Mouse (Mus musculus) heart, embryonic 13.5 days (tissue): ENCODE measurements around the gene Sfxn5. TPM values are rescaled to one million over a fixed set of nuclear protein-coding genes. Genes with fewer than 3 reads are reported as not detected.

Experiments
- ATAC-seq: fragments of 200-750 bp; cut with Nextera tagmentation; 2 replicates; pipeline ENCODE4 v1.8.0; 2017; ENCODE audit warnings: moderate TSS enrichment; ENCODE audit not compliant: insufficient number of reproducible peaks, low FRiP score, low TSS enrichment; ENCODE audit errors: extremely low read depth
- H3K27ac ChIP-seq: fragments of 300-500 bp; sonication (generic); replicated peaks from 2 replicates; pipeline ENCODE4 v1.5.1; 2015; ENCODE audit warnings: moderate library complexity, mild to moderate bottlenecking, inconsistent platforms
- H3K27me3 ChIP-seq: fragments of 300-500 bp; sonication (generic); replicated peaks from 2 replicates; pipeline ENCODE4 v1.6.1; 2015; ENCODE audit warnings: mild to moderate bottlenecking, inconsistent platforms
- H3K36me3 ChIP-seq: fragments of 300-500 bp; sonication (generic); 2 replicates; pipeline ENCODE4 v1.6.1; 2015; ENCODE audit warnings: mild to moderate bottlenecking, inconsistent platforms
- H3K4me1 ChIP-seq: fragments of 300-500 bp; sonication (generic); 2 replicates; pipeline ENCODE4 v1.6.1; 2015; ENCODE audit warnings: inconsistent platforms
- H3K4me2 ChIP-seq: fragments of 300-500 bp; sonication (generic); 2 replicates; pipeline ENCODE4 v1.6.1; 2015; ENCODE audit warnings: inconsistent platforms, mild to moderate bottlenecking, moderate library complexity
- H3K4me3 ChIP-seq: fragments of 300-500 bp; sonication (generic); 2 replicates; pipeline ENCODE4 v1.5.1; 2015; ENCODE audit warnings: moderate library complexity, mild to moderate bottlenecking, inconsistent platforms
- H3K9ac ChIP-seq: fragments of 300-500 bp; sonication (generic); 2 replicates; pipeline ENCODE4 v1.6.1; 2015; ENCODE audit warnings: inconsistent platforms, mild to moderate bottlenecking, moderate library complexity
- H3K9me3 ChIP-seq: fragments of 300-500 bp; sonication (generic); 2 replicates; pipeline ENCODE4 v1.6.1; 2016; ENCODE audit warnings: inconsistent platforms
- WGBS: fragments of 180-500 bp; shearing (Covaris S2); methylation state at CpG from one replicate; pipeline ENCODE4 v1.1.7; 2015; ENCODE audit warnings: mixed read lengths; 5-methylcytosine and 5-hydroxymethylcytosine counted together
- polyA plus RNA-seq: library from polyadenylated mRNA; unstranded; fragments of >200 nt; fragmentation: Nextera tagmentation; extraction: Ambion mirVana; gene quantifications from 2 replicates; pipeline ENCODE4 v1.2.1, GENCODE M21; 2015

Gene Sfxn5
- polyA plus RNA-seq, 1 experiment from 2014 or later = 3.3 TPM

DNA sequence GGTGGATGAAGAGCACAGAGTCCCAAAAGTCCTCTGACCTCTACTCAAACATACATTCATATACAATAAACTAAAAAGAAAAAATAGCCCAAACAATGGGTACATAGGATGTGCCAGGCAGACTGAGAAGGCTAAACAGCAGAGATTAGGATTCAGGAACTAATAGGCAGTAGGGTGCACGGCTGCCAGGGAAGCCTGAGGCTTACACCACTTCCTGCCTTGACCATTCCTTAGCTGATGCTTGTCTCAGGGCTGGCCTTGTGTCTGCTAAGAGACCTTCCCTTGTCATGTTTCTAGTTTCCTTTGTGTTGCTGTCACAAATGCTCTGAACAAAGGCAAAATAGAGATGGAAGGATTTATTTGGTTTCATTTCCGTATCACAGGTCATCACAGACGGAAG, 26.8 kb downstream of the Sfxn5 start:
- ATAC-seq = no peak
- Histone ChIP-seq H3K4me2 (no peak overlapping the region), H3K27me3 (no peaks in the 10 kb centered on the region), H3K36me3 (no peaks in the 10 kb centered on the region), H3K4me1 (peaks cover 10% of the 10 kb centered on the region), H3K9me3 (no peaks in the 10 kb centered on the region), H3K4me3 (no peak overlapping the region), H3K27ac (no peak overlapping the region), H3K9ac (no peak overlapping the region)
- whole genome bisulfite sequencing = 73% methylated on average over 3 of the region's 3 CpGs

- Histone ChIP-seq H3K9me3 (no peaks in the 10 kb centered on the region), H3K4me1 (peaks cover 10% of the 10 kb centered on the region), H3K27me3 (no peaks in the 10 kb centered on the region), H3K4me2 (no peak overlapping the region), H3K27ac (no peak overlapping the region), H3K36me3 (no peaks in the 10 kb centered on the region), H3K9ac (no peak overlapping the region), H3K4me3 (no peak overlapping the region)
- no peak for ATAC-seq
These were observed 27.4 kb downstream of the Sfxn5 start for GRCm38 (mm10) chr6:85305826-85306225.

- no peak for ATAC-seq
- Histone ChIP-seq H3K4me2 (no peak overlapping the region), H3K4me1 (peaks cover 10% of the 10 kb centered on the region), H3K9me3 (no peaks in the 10 kb centered on the region), H3K27me3 (no peaks in the 10 kb centered on the region), H3K36me3 (no peaks in the 10 kb centered on the region), H3K4me3 (no peak overlapping the region), H3K9ac (no peak overlapping the region), H3K27ac (no peak overlapping the region)
- 70% methylated on average over 5 of the region's 5 CpGs for WGBS
These were observed 28.3 kb downstream of the Sfxn5 start for GRCm38 (mm10) chr6:85304966-85305365.

DNA sequence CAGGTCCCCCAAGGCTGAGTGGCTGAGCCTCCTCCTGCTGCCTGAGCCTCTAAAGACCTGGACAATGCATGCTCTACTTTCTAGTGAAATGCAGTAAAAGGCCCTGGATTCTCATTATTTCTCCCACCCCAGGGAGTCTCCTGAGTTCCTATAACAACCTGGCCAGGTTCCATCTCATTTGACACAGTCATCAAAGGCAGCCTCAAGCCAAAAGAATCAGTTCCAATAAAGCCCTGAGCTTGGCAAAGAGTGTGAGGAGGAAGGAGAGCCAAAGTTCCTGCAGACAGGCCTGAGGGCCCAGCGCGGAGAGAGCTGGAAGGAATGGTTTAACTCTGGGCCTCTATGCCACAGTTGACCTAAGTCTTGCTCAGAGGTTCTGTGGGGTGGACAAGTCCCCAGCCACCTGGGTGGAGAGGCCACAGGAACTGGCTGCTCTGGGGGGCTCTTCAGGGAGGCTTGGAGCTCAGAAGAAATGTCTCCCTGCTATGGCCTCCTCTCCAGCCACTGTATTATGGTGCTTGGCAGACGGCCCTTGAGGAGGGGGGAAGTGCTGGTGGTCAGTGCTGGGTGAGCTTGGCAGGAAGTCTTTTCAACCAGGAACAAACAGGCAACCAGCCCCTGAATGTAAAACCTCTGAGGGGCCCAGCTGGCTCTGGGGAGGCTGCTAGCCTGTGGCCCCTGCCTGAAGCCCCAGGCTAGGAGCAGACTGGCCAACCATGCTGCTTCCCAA, 30.7 kb downstream of the Sfxn5 start:
- Histone ChIP-seq H3K27ac (peak overlapping the region; percentile 29; the same call in 1 of the 2 replicates), H3K4me1 (peaks cover 10% of the 10 kb centered on the region), H3K36me3 (no peaks in the 10 kb centered on the region), H3K4me3 (no peak overlapping the region), H3K4me2 (no peak overlapping the region), H3K27me3 (no peaks in the 10 kb centered on the region), H3K9ac (no peak overlapping the region), H3K9me3 (peaks cover 5% of the 10 kb centered on the region; the same call in 1 of the 2 replicates)
- WGBS = 59% methylated on average over 3 of the region's 3 CpGs
- no peak for ATAC-seq

DNA sequence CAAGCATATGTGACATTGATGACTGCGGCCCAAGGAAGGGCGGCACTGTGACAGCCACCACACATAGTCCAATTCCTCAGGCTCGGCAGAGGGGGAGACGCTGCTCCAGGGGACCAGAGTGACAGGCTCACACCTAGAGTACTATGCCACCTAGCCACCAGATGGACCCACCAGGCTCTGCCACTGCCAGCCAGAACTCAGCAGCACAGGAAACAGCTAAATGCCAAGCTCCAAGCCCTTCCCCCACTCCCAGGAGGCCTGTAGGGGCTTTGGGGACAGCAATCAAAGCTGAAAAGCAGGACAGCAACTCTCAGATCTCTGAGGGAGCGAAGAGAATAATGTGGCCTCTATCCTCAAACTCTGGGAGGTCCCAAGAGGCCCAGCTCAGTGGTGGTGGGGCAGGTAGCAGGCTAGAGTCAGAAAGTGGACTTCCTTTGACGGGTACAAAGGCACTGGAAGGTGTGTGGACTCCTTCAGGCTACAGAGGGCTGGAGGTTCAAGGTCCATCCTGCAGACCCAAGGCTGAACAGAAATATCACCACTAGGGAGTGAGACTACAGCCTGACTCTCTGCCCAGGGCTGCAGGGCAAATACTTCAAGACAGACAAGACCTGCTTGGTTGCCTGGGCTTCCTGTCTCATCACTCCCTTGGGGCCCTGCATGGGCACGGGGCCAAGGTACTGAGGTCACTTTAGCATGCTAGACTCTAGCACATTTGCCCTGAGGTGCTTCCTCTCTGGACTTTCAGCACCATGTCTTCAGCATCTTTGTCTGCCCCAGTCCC, 37.6 kb downstream of the Sfxn5 start:
- H3K4me1 ChIP-seq = peaks cover 10% of the 10 kb centered on the region
- no peaks in the 10 kb centered on the region for H3K27me3 ChIP-seq
- H3K36me3 ChIP-seq = no peaks in the 10 kb centered on the region
- no peak overlapping the region for H3K9ac ChIP-seq
- no peak overlapping the region for H3K4me2 ChIP-seq
- peaks cover 5% of the 10 kb centered on the region; the same call in 1 of the 2 replicates for H3K9me3 ChIP-seq
- no peak for ATAC-seq
- H3K4me3 ChIP-seq = no peak overlapping the region
- no peak overlapping the region for H3K27ac ChIP-seq
- 62% methylated on average over 7 of the region's 7 CpGs for WGBS

DNA sequence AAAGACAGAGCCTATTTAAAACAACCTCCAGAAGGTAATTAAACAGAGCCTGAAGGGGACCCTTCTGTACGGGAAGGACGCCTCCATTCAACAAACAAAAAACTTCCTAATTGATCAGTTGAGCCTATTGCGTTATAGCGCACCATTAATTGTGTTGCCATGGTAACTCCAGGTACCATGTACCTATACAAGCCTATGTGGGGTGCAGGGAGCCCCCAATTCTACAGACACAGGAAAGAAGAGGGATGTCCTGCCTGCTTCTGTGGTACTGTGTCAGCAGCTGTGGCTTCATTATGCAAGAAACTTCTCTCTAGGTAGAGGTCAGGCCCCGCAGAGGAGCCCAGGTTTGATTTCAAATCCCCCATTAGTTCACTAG, 39.2 kb downstream of the Sfxn5 start:
- WGBS = 83% methylated on average over 5 of the region's 5 CpGs
- Histone ChIP-seq H3K4me1 (peaks cover 10% of the 10 kb centered on the region), H3K4me2 (no peak overlapping the region), H3K27ac (no peak overlapping the region), H3K4me3 (no peak overlapping the region), H3K9ac (no peak overlapping the region), H3K36me3 (no peaks in the 10 kb centered on the region), H3K9me3 (peaks cover 4% of the 10 kb centered on the region; the same call in 1 of the 2 replicates), H3K27me3 (no peaks in the 10 kb centered on the region)
- no peak for ATAC-seq

GRCm38 (mm10) chr6:85293255-85294003, 39.8 kb downstream of the Sfxn5 start:
- Histone ChIP-seq H3K9ac (no peak overlapping the region), H3K9me3 (no peaks in the 10 kb centered on the region), H3K4me2 (no peak overlapping the region), H3K27me3 (no peaks in the 10 kb centered on the region), H3K4me1 (peaks cover 10% of the 10 kb centered on the region), H3K36me3 (no peaks in the 10 kb centered on the region), H3K27ac (no peak overlapping the region), H3K4me3 (no peak overlapping the region)
- no peak for ATAC-seq
- WGBS = 62% methylated on average over 10 of the region's 10 CpGs

- Histone ChIP-seq H3K36me3 (no peaks in the 10 kb centered on the region), H3K4me3 (no peak overlapping the region), H3K4me1 (peaks cover 9% of the 10 kb centered on the region), H3K27ac (no peak overlapping the region), H3K4me2 (no peak overlapping the region), H3K27me3 (no peaks in the 10 kb centered on the region), H3K9me3 (no peaks in the 10 kb centered on the region), H3K9ac (no peak overlapping the region)
- WGBS = 82% methylated on average over 16 of the region's 16 CpGs
- ATAC-seq = no peak
These were observed 42.1 kb downstream of the Sfxn5 start for GRCm38 (mm10) chr6:85290869-85291824.

DNA sequence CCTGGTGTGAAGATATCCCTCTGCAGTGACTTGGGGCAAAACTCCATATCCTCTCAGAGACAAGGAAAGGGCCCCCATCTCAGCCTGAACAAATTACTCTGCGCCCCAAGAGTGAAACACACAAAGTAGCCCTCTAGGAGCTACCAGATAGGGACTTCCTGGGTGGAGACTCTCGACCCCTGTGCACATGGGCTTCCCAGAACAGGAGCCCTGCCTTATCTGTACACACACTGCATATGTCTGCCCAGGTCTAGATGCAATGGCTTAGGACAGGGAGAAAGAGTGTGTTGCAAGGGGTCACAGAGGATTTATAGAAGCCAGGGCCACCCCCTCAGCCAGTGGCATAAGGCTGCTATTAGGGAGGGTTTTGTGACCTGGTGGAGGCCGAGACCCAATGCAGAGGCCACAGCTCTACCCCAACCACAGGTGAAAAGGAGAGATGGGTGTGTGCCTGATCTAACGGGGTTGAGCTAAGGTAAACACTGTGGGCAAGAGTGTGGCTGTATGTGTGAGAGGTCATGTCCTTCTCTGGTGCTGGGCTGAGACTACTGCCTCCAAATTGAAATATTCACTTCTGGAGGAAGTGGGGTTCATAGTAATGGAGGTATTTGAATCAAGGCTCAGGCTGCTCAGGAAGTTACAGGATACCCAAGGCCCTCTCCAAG, 44.9 kb downstream of the Sfxn5 start:
- ATAC-seq = no peak
- H3K36me3 ChIP-seq = no peaks in the 10 kb centered on the region
- no peak overlapping the region for H3K27ac ChIP-seq
- no peak overlapping the region for H3K4me2 ChIP-seq
- 69% methylated on average over 4 of the region's 4 CpGs for WGBS
- no peak overlapping the region for H3K9ac ChIP-seq
- H3K27me3 ChIP-seq = no peaks in the 10 kb centered on the region
- H3K4me3 ChIP-seq = no peak overlapping the region
- no peaks in the 10 kb centered on the region; the same call in 1 of the 2 replicates for H3K4me1 ChIP-seq
- H3K9me3 ChIP-seq = no peaks in the 10 kb centered on the region

DNA sequence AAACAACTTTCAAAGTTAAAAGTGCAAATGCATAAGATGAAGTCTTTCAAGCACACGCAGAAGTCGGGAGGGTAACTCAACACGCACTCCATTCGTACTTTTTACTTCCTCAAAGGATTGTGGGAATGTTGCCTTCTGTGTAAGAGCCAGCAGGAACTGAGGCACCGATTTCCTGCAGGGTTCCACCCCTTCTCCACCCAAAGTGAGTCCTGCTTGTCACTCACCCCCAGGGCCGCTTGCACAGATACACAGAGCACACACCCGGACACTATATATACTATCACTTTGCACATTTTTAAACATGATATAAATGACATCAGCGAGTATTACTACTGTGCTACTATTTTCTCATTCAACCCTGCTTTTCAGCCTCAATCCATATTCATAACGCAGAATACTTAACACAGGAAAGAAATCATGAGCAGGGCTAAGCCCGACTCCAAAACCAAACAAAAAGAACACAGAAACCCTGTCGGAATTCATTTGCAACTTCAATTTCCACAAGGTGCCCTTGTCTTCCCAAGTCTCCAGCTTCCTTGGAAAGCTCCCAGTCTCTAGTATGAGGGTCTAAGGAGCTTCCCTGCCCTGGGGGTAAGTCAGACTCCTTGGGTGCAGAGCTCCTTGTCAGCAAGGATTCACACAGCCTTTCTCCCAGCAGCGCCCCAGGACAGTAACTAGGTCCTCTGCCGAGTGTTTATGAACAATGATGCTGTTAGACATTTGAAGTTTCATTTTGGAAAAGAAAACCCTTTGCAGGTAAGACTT, 46.8 kb downstream of the Sfxn5 start:
- Histone ChIP-seq H3K36me3 (no peaks in the 10 kb centered on the region), H3K4me2 (no peak overlapping the region), H3K27ac (no peak overlapping the region), H3K4me3 (no peak overlapping the region), H3K9ac (no peak overlapping the region), H3K9me3 (no peaks in the 10 kb centered on the region), H3K4me1 (peaks cover 4% of the 10 kb centered on the region), H3K27me3 (no peaks in the 10 kb centered on the region)
- whole genome bisulfite sequencing = 78% methylated on average over 13 of the region's 13 CpGs
- ATAC-seq = no peak
